Mouse (Mus musculus): ENCODE measurements around the gene Slc25a21.

The Slc25a21 gene

DNA sequence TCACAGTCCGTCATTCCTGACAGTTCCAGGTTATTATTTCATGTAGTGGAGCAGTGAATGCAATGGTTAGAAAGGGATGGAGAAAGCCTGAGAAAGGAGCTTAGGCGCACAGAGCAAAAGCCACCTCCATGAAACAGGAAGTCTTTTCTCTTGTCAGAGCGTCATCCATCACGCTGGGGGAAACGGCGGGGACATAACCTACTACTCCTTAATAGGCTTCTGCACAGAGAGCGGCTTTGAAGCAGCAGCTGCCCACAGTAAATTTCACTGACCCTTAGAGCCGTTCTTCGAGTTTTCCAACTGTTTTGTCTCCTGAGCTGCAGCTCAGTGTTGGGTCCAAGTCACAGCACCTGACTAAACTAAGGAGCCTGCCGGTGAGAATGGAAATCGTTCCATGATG, 188.3 kb downstream of the Slc25a21 start:
- no peak for DNase-seq

- peak; percentile 42 to 45 for DNase-seq
Measured at GRCm38 (mm10) chr12:56986049-56986448, 211.2 kb downstream of the Slc25a21 start.

DNA sequence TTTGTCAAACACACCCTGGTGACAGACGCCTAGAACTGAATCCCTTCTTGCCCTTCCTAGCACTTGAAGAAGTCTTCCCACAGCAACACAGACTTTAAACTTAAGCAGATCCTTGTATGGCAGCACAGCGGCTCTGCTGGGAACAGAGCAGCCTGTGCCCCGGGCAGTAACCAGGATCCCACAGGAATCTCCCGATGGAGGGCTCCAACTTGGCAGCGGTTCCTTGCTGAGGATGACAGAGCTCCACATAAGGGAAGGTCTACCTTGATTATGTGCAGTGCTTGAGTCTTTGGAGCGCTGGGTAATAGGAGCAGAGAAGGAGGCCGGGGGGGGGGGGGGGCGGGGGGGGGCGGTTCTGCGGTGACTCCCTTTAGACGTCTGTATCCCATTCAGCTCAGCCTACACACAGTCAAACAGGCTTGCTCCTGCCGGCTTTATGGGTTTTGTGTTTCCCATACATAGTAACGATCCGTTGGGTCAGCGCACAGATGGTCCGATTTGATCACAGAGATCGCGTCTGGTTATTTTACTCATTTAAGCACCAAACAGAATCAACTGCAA, 215.1 kb downstream of the Slc25a21 start:
- DNase-seq, result no peak

DNA sequence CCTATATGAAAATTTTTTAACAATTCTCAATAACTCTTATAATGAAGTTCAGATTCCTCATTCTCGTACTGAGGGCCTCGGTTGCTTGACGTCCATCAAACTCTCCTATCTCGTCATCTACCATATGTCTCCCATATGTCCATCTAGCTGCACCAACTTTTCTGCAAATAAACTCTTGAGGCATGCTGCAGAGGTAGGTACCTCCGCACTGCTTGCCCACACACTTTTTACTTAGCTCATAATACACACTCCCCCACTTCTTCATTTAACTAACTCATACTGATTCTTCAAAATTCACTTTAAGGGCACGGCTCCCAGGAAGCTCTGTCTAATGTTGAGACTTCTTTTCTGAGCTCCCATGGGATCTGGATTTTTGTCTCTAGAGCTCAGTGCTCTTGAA, 222.0 kb downstream of the Slc25a21 start:
- DNase-seq, result no peak

GRCm38 (mm10) chr12:56963236-56963635, 234.0 kb downstream of the Slc25a21 start:
- no peak for DNase-seq

DNA sequence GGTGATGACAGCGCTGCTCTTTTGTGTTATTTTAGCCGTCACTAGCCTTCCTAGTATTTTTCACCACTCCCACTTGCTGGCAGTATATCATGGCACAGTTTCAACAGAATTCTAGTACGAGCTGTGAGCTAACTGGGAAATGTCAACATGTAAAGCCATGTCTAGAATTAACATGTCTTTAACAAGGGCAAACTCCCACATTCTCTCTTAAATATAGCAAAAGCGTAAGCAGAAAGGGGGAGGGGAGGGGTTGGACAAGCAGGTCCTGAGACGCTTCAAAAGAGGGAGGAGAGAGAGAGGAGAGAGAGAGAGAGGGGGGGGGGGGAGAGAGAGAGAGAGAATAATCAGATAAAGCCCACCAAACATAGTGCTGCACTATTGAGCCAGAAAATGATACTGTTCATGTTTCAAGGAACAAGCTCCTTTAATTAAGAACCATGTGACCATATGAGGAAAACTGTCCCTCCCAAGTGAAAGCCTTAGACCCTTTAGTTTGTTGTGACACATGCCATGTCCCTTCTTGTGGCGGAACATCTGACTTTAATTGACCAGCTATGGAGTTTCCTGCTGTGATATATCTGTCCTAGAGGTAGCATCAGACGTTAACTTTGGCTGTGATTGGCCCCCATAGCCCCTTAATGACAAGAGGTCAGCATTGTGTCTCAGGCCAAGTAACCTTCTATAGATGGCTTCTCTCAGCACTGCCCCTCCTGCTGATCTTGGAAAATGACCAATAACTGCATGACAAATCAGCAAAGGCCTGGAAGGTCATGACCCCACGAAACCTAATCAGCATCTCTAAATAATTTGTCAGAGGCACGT, 237.8 kb downstream of the Slc25a21 start:
- no peak for DNase-seq

DNA sequence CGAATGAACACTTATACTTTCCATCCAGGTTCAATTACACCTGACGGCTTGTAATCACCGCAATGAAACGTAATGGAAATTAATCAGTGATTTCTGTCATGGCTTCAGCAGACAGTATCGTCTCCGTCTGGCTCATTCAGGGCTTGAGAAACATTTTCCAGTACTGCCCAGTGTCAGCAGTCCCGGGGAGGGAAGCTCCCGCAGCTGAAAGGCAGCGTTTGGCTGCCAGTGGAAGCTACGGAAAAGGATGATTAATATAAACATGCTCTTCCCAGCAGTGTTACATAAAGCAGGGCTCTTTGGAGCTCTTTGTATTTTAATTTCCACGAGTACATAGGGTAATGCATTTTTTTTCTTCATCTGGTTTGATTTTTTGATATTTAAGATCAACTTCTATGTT, 239.0 kb downstream of the Slc25a21 start:
- DNase-seq, result no peak

DNA sequence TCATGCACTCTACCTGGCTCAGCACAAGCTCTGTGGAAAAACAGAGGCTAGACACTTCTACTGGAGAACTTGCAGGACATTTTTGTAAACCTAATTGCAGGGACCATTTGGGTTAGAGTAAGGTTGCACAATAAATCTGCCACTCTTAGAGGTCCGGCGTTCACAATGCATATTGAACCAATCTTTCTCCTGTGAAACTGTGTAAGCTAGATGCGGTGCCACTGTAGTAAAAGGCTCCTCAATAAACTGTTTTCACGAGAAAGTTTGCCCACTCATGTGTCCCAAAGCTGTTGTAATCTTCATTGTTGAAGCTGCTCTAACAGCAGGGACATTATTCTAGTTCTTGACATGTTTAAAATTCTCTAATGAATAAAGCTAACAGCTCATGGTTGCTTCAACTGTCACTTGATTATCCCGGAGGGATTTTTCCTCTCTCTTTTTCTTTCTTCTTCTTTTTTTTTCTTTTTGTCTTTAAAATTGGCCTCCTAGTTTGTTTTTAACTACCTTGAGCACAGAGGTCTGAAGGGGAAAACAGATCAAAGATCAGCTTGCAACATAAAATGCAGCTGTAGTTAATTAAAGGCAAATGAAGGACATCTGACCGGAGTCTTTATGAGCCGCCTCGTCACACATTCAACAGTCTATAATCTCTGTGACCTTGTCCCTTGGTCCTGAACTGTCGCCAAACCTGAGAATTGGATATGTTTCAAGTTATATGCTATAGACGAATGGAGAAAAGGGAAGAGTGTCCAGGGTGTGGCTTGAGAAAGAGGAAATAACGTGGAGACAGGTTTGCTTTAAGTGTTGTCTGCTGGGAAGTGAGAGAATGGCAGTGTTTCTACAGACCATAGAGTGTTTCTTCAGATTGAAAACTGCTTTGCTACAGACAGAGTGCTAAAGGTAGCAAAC, 245.3 kb downstream of the Slc25a21 start:
- DNase-seq, result no peak

- no peak for DNase-seq
Measured at GRCm38 (mm10) chr12:56944265-56944664, 253.0 kb downstream of the Slc25a21 start.

- no peak for DNase-seq
Measured at GRCm38 (mm10) chr12:56940861-56941260, 256.4 kb downstream of the Slc25a21 start.

- no peak for DNase-seq
Measured at GRCm38 (mm10) chr12:56918145-56918544, 279.1 kb downstream of the Slc25a21 start.

GRCm38 (mm10) chr12:56906476-56906875, 290.8 kb downstream of the Slc25a21 start:
- no peak for DNase-seq

- no peak for DNase-seq
Measured at GRCm38 (mm10) chr12:56905652-56906305, 291.5 kb downstream of the Slc25a21 start.

GRCm38 (mm10) chr12:56905222-56905621, 292.1 kb downstream of the Slc25a21 start:
- no peak for DNase-seq

DNA sequence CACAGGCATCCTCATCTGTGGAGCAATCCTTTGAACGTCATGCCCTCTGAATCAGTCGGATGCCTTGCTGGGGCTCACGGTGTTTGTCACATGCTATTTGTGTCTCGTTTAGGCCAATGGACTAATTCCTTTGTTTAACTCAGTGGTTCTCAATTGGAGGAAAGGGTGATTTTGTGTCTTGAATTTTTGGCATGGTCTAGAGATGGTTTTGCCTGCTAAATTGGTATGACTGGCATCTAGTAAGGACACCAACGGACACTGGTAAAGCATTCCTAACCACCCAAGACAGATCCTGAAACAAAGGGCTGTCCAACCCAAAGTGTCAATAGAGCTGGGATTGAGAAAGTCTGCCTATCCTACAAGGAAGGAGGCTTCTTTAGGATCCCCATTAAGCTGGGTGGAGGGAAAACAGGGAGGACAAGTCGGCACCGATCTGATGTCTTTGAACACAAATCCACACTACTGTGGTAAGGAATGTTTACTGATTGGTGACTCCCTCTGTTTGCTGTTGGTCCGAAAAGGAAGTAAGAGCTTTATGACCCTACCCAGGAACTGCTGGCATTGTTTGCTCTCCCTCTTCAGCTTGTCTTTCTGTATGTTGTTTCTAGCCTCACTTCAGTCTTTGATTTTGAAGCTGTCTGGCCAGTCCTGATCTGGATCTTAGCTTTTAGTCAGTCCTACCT, 294.4 kb downstream of the Slc25a21 start:
- no peak for DNase-seq

DNA sequence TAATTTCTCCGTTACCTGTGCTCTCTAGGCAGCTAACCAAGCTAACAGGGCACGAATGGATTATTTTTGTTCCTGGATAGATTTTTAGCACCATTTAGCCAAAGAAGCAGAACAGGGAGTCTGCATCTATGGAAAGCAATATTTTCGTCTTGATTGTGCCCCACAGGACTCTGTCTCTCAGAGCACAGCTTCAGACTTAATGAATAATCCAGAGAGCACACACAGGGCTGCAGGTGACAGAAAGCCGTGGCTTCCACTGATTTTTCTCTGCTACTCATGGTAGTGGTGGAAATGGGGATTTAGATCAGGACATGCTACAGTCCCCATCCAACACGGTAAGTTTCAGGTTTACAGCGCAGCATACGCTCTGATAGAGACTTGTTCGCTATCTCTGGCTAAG, 299.3 kb downstream of the Slc25a21 start:
- DNase-seq, result no peak

DNA sequence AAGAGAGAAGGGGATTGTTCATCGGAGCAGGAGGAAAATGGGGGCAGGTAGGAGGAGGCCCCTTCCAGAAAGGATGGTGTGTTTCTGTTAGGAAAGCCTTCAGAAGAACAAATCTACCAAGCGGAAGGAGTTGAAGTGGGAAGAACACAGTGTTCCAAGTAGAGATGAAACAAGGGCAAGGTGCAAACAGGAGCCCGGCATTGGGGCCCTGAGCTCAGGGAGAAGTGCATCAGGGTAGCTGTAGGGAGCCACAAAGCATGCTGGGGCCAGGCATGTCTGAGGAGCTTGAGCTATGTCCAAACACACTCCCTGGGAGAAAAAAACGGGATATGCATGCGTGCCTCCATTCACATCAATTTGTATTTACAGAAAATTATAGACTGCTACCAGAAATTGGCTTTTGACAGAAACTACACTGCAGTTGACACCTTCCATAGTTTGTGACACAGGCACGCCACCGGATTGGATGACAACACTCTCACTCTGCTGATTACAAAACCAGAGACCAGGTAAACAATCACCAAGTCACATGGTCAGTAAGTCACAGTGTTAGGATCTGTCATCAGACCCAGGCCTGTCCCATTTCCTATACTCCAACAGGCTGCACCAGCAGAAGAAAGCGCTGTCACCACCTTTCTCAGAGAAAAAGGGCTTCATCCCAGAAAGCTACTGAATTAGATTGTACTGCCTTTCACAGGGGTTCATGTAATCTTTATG, 299.9 kb downstream of the Slc25a21 start:
- no peak for DNase-seq

DNA sequence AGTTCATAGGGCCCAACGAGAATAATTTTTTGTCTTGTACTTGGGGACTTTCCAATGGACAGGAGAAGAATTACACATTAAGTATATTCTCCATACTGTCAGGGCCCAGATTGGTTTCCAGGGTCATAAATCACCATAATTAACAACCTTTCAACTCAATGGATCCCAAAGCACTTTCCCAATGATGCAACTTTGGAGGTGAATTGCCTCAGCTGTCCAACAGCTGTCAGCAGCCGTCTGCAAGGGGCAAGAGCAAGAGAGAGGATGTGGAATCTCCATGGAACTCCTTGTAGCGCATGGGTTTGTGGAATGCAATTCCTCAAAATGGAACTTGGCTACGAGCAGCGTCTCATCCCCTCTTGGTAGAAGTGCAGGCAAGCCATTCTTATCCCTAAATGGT, 302.3 kb downstream of the Slc25a21 start:
- no peak for DNase-seq

- DNase-seq, result no peak
Measured at GRCm38 (mm10) chr12:56890891-56891726, 306.2 kb downstream of the Slc25a21 start.

DNA sequence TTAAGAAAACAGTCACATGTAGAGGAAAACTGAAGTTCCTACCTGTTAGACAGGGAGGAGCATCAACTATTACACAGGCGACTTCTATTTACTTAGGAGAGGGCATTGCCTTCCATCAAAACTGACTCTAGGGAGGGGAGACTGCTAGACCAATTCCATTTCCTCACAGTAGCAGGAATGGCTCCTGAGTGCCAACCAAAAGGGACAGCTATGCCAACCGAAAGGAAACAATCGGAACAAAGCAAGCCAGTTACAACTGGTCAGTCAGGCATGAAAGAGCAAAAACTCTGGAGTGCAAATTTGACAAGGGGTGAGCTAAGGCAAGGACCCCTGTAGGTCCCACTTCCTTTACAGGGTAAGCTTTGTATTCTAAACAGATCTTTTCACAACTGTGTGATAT, 319.5 kb downstream of the Slc25a21 start:
- DNase-seq, result no peak

GRCm38 (mm10) chr12:56876549-56876948, 320.7 kb downstream of the Slc25a21 start:
- DNase-seq, result no peak
